Mouse (Mus musculus) naive thymus-derived CD4-positive, alpha-beta T cell, adult 2 months (primary cell): ENCODE measurements around the gene Krt87.

Experiments
- DNase-seq: peaks from one replicate; pipeline ENCODE4 v3.0.0-alpha.2; 2011; ENCODE audit warnings: low read depth

The Krt87 gene

GRCm38 (mm10) chr15:101438555-101438954 lies at the start of gene Krt87:
TSS of gene Krt87 (minus strand) at chr15:101438804.
- DNase-seq = no peak

GRCm38 (mm10) chr15:101485911-101486635 lies 47.5 kb upstream of the Krt87 start:
- peak; percentile 28 for DNase-seq

GRCm38 (mm10) chr15:101484939-101485338 lies 46.3 kb upstream of the Krt87 start:
- DNase-seq = no peak

GRCm38 (mm10) chr15:101483646-101484045 lies 45.0 kb upstream of the Krt87 start:
- no peak for DNase-seq

- no peak for DNase-seq
Observed at GRCm38 (mm10) chr15:101482056-101482455, 43.5 kb upstream of the Krt87 start.

- DNase-seq = no peak
Observed at GRCm38 (mm10) chr15:101479666-101480060, 41.1 kb upstream of the Krt87 start.

- peak; percentile 33 for DNase-seq
Observed at GRCm38 (mm10) chr15:101479007-101479665, 40.5 kb upstream of the Krt87 start.

GRCm38 (mm10) chr15:101472952-101473528 lies 34.4 kb upstream of the Krt87 start, which contains the start of gene Krt86:
TSS of gene Krt86 (plus strand) at chr15:101473478.
- no peak for DNase-seq

- DNase-seq = no peak
Observed at GRCm38 (mm10) chr15:101469093-101469492, 30.5 kb upstream of the Krt87 start.

GRCm38 (mm10) chr15:101463651-101464050 lies 25.0 kb upstream of the Krt87 start, which contains the start of gene Krt81:
TSS of gene Krt81 (minus strand) at chr15:101463751.
- no peak for DNase-seq

- DNase-seq = no peak
Observed at GRCm38 (mm10) chr15:101459283-101459682, 20.7 kb upstream of the Krt87 start.

- no peak for DNase-seq
Observed at GRCm38 (mm10) chr15:101458361-101458930, 19.8 kb upstream of the Krt87 start.

GRCm38 (mm10) chr15:101455891-101456290 lies 17.3 kb upstream of the Krt87 start:
- DNase-seq = no peak

GRCm38 (mm10) chr15:101455292-101455691 lies 16.7 kb upstream of the Krt87 start:
- no peak for DNase-seq

GRCm38 (mm10) chr15:101454774-101455173 lies 16.2 kb upstream of the Krt87 start:
- no peak for DNase-seq

- DNase-seq = peak; percentile 28
Observed at GRCm38 (mm10) chr15:101453093-101453736, 14.6 kb upstream of the Krt87 start.

- no peak for DNase-seq
Observed at GRCm38 (mm10) chr15:101447444-101447843, 8.8 kb upstream of the Krt87 start, which contains the start of gene Krt88. TSS of gene Krt88 (plus strand) at chr15:101447744.

- DNase-seq = no peak
Observed at GRCm38 (mm10) chr15:101446572-101446971, 8.0 kb upstream of the Krt87 start.

GRCm38 (mm10) chr15:101440837-101441236 lies 2.2 kb upstream of the Krt87 start:
- no peak for DNase-seq

GRCm38 (mm10) chr15:101436611-101437010 lies 2.0 kb downstream of the Krt87 start:
- DNase-seq = no peak

- no peak for DNase-seq
Observed at GRCm38 (mm10) chr15:101424914-101425313, 13.7 kb downstream of the Krt87 start.

GRCm38 (mm10) chr15:101420903-101421302 lies 17.7 kb downstream of the Krt87 start:
- no peak for DNase-seq
